ENCODE assay signal across 13 mouse cellular contexts in genomic region chr4:72122837-72123236, GRCm38 (mm10).
DNase-seq lines count a peak whose midpoint lies in the region; ATAC-seq and TF ChIP-seq lines count a peak whose summit lies in the region.
"Had no signal": no experiment of that assay in that cellular context is flagged by ENCODE, and none has a peak within 500 bp of the region (broad histone marks: within the 10 kb centered on the region; RNA-seq: fewer than 3 reads in every experiment).

No protein-coding gene starts in this region.

- 18% methylated on average over 1 of the region's 1 CpGs for WGBS in heart, embryonic 12.5 days
- WGBS in lung, postnatal 0 days, result 12% methylated on average over 1 of the region's 1 CpGs
- 38% methylated on average over 1 of the region's 1 CpGs for WGBS in liver, embryonic 16.5 days (ENCODE audit: insufficient replicate concordance)

- H3K27me3 ChIP-seq in heart, embryonic 12.5 days (replicated peaks), result no peaks in the 10 kb centered on the region
- H3K27me3 ChIP-seq in lung, postnatal 0 days (replicated peaks; ENCODE audit: insufficient read depth, low read length), result no peaks in the 10 kb centered on the region
- H3K27me3 ChIP-seq in liver, embryonic 16.5 days (ENCODE audit: control insufficient read depth, insufficient read depth, low read depth, low read length), result no peaks in the 10 kb centered on the region
- H3K27me3 ChIP-seq: embryonic facial prominence, embryonic 12.5 days; limb, embryonic 12.5 days had no signal

- peaks cover 19% of the 10 kb centered on the region; the same call in 1 of the 2 replicates for H3K36me3 ChIP-seq in heart, embryonic 12.5 days
- peaks cover 21% of the 10 kb centered on the region; the same call in 1 of the 2 replicates for H3K36me3 ChIP-seq in lung, postnatal 0 days (ENCODE audit: insufficient read depth, low read length)
- H3K36me3 ChIP-seq in liver, embryonic 16.5 days (ENCODE audit: control insufficient read depth, insufficient read depth), result no peaks in the 10 kb centered on the region; the same call in none of the 2 replicates

- peaks cover 14% of the 10 kb centered on the region for H3K4me1 ChIP-seq in heart, embryonic 12.5 days (replicated peaks)
- H3K4me1 ChIP-seq in lung, postnatal 0 days (ENCODE audit: insufficient read depth, low read depth, low read length), result no peaks in the 10 kb centered on the region
- H3K4me1 ChIP-seq in liver, embryonic 16.5 days (ENCODE audit: control insufficient read depth, low read depth, low read length), result no peaks in the 10 kb centered on the region
- H3K4me1 ChIP-seq: embryonic facial prominence, embryonic 12.5 days; limb, embryonic 12.5 days had no signal

- H3K4me2 ChIP-seq in heart, embryonic 12.5 days, result no peak overlapping the region
- no peak overlapping the region for H3K4me2 ChIP-seq in lung, postnatal 0 days (replicated peaks; ENCODE audit: low read depth, low read length)
- H3K4me2 ChIP-seq in liver, embryonic 16.5 days (ENCODE audit: low read depth, low read length), result no peak overlapping the region
- H3K4me2 ChIP-seq: embryonic facial prominence, embryonic 12.5 days; limb, embryonic 12.5 days had no signal

- H3K9ac ChIP-seq in heart, embryonic 12.5 days, result no peak overlapping the region
- no peak overlapping the region for H3K9ac ChIP-seq in lung, postnatal 0 days (replicated peaks; ENCODE audit: low read depth)
- H3K9ac ChIP-seq in liver, embryonic 16.5 days (ENCODE audit: low read depth, low read length), result no peak overlapping the region
- H3K9ac ChIP-seq: embryonic facial prominence, embryonic 12.5 days; limb, embryonic 12.5 days had no signal

- TF ChIP-seq EP300 in lung, postnatal 0 days (IDR thresholded peaks at IDR 0.05), result no peak

- intact Hi-C loops in heart, postnatal 25 days (cut with DNase I), result no loop called here

- ATAC-seq in heart, embryonic 12.5 days (ENCODE audit: insufficient number of reproducible peaks, low FRiP score), result peak; percentile 56
- ATAC-seq in lung, postnatal 0 days, result peak; percentile 44
- peak; percentile 60 for ATAC-seq in liver, embryonic 16.5 days (ENCODE audit: low read depth)
- ATAC-seq: inflammation-experienced regulatory T-cells, adult 6 months had no signal

- H3K9me3 ChIP-seq in heart, embryonic 12.5 days (replicated peaks), result no peaks in the 10 kb centered on the region
- no peaks in the 10 kb centered on the region for H3K9me3 ChIP-seq in lung, postnatal 0 days (ENCODE audit: low read length)
- no peaks in the 10 kb centered on the region for H3K9me3 ChIP-seq in liver, embryonic 16.5 days (replicated peaks; ENCODE audit: control insufficient read depth, low read length)
- H3K9me3 ChIP-seq: embryonic facial prominence, embryonic 12.5 days; limb, embryonic 12.5 days had no signal

- DNase-seq in heart, postnatal 25 days (ENCODE audit: low spot score), result no peak
- DNase-seq in lung, postnatal 0 days (ENCODE audit: low spot score), result no peak
- no peak for DNase-seq in lung, postnatal 4 days
- peak; percentile 45 for DNase-seq in embryo, embryonic 9.5 days (ENCODE audit: extremely low spot score)
- DNase-seq in urinary bladder, postnatal 4 days (ENCODE audit: low spot score in 2 of 2), result no peak
- DNase-seq in spleen, adult 18-20 months, result no peak
- DNase-seq: cerebellum, postnatal 10 days had no signal

- H3K4me3 ChIP-seq in heart, embryonic 12.5 days, result no peak overlapping the region
- H3K4me3 ChIP-seq in lung, postnatal 0 days (ENCODE audit: low read depth, low read length), result no peak overlapping the region
- H3K4me3 ChIP-seq in liver, embryonic 16.5 days (ENCODE audit: low read depth, low read length), result no peak overlapping the region
- H3K4me3 ChIP-seq: embryonic facial prominence, embryonic 12.5 days; layer of hippocampus, adult 2 months; limb, embryonic 12.5 days had no signal

- no peak for TF ChIP-seq CTCF in lung, postnatal 0 days (IDR thresholded peaks at IDR 0.05)

- H3K27ac ChIP-seq in heart, embryonic 12.5 days (ENCODE audit: poor library complexity, severe bottlenecking), result peak overlapping the region; percentile 33; the same call in 1 of the 2 replicates
- no peak overlapping the region for H3K27ac ChIP-seq in lung, postnatal 0 days (ENCODE audit: low read length)
- no peak overlapping the region; the same call in 1 of the 2 replicates for H3K27ac ChIP-seq in liver, embryonic 16.5 days (ENCODE audit: low read length)
- H3K27ac ChIP-seq: embryonic facial prominence, embryonic 12.5 days; layer of hippocampus, adult 2 months; limb, embryonic 12.5 days had no signal
